Mouse (Mus musculus) embryonic fibroblast, embryonic 13.5 days (primary cell): ENCODE data around the gene Lgi1.

Experiments used
- CTCF ChIP-seq: IDR thresholded peaks from 2 replicates; pipeline ENCODE4 v1.5.1; 2011; ENCODE audit warnings: mild to moderate bottlenecking, control low read depth, low read length, moderate library complexity, borderline replicate concordance; ENCODE audit not compliant: insufficient read depth
- POLR2A ChIP-seq: IDR thresholded peaks from 2 replicates; pipeline ENCODE4 v1.6.1; 2011; ENCODE audit warnings: low read depth, mild to moderate bottlenecking, control low read depth, low read length, moderate library complexity

- TF ChIP-seq POLR2A (no peak), CTCF (no peak)
Measured at GRCm38 (mm10) chr19:38319168-38319567, 54.8 kb downstream of the Lgi1 start.
